Mouse (Mus musculus): ENCODE results near the gene Tlcd1.
"Not testable (repeated sequence)": the region's sequence is repeated elsewhere in the genome, so short reads cannot be mapped to it uniquely, and the experiment has no call there.

Gene Tlcd1

GRCm38 (mm10) chr11:78176402-78176862 lies at the start of gene Tlcd1, which contains the start of gene Nek8:
Gene Tlcd1, plus strand, starts transcription at chr11:78176711.
Gene Nek8, minus strand, starts transcription at chr11:78176675.
- peak; percentile 81 for DNase-seq (ENCODE audit: low spot score)

DNA sequence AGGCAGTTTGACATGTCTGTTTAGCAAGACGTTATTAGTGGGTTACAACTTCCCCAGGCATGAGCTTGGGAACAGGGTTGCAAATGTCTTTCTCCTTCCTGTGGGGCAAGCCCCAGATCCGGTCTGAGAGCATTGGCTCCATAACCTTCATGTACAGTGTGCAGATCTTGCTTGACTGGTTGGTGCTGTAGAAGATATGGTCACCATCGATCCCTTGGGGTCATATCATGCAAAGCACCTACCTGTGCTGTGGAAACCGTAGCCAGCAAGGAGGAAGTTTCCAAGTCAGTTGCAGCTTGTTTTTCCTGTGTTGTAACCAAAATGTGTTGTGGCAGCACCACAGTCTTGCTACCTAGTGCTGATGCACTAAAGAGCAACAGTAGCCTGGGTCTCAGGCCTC lies 49.8 kb upstream of the Tlcd1 start:
- no peak for DNase-seq (ENCODE audit: low spot score)

- DNase-seq (ENCODE audit: low spot score), result no peak
Measured at GRCm38 (mm10) chr11:78129458-78129857, 47.1 kb upstream of the Tlcd1 start.

DNA sequence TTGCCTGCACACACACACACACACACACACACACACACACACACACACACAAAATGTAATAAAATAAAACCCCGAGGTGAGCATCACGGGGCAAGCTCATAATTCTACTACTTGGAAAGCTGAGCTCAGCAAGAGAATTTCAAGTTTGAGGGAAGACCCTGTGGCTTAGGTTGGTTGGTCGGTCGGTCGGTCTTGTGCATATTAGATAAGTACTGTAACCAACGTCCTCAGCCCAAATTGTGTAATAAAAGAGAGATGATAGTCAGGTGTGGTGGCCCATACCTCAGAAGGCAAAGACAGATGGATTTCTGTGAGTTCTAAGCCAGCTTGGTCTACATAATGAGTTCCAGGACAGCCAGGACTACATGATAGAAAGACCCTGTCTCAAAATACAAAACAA lies 42.6 kb upstream of the Tlcd1 start:
- no peak for DNase-seq (ENCODE audit: low spot score)

- DNase-seq (ENCODE audit: low spot score), result no peak
Measured at GRCm38 (mm10) chr11:78134344-78134743, 42.2 kb upstream of the Tlcd1 start.

DNA sequence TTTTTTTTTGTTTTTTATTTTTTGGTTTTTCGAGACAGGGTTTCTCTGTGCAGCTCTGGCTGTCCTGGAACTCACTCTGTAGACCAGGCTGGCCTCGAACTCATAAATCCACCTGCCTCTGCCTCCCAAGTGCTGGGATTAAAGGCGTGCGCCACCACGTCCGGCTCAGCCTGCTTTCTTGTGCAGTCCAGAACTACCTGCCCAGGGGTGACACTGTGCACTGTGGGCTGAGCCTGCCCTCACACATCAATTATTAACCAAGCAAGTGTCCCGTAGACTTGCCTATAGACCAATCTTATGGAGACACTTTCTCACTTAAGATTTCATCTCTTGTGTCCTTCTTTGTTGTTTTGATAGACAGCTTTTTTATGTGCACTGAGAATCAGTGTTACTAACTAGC lies 41.2 kb upstream of the Tlcd1 start:
- not testable (repeated sequence) for DNase-seq (ENCODE audit: low spot score)

DNA sequence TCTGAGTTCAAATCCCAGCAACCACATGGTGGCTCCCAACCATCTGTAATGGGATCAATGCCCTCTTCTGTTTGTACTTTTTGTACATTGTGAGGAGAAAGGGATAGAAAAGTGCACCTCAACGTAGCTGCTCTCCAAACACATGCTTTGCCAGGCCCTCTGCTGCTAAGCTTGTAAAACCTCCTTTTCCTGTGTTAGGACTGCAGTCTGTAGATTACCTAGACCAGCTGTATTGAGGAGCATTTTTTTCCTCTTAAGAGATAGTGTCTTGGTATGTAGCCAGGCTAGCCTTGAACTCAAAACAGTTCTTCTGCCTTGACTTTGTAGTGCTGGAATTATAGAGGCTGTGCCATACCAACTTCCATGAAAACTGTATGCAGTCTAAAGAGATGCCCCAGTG lies 40.4 kb upstream of the Tlcd1 start:
- no peak for DNase-seq (ENCODE audit: low spot score)

GRCm38 (mm10) chr11:78137584-78137983 lies 38.9 kb upstream of the Tlcd1 start:
- DNase-seq (ENCODE audit: low spot score), result no peak

DNA sequence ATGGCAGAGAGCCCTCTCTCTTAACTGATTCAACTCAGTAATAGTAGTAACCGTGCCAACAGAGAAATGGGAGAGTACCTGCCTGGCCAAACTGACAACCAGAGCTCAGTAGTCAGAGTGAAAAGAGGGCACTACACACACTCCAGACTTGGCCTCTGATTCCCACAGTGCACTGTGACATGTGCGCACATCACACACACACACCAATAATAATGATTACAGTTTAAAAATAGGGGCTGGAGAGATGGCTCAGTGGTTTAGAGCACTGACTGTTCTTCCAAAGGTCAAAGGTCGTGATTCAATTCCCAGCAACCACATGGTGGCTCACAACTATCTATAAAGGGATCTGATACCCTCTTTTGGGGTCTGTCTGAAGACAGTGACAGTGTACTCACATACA lies 38.5 kb upstream of the Tlcd1 start:
- no peak for DNase-seq (ENCODE audit: low spot score)

GRCm38 (mm10) chr11:78140665-78141064 lies 35.8 kb upstream of the Tlcd1 start:
- DNase-seq (ENCODE audit: low spot score), result no peak

GRCm38 (mm10) chr11:78143520-78143919 lies 33.0 kb upstream of the Tlcd1 start:
- DNase-seq (ENCODE audit: low spot score), result no peak

DNA sequence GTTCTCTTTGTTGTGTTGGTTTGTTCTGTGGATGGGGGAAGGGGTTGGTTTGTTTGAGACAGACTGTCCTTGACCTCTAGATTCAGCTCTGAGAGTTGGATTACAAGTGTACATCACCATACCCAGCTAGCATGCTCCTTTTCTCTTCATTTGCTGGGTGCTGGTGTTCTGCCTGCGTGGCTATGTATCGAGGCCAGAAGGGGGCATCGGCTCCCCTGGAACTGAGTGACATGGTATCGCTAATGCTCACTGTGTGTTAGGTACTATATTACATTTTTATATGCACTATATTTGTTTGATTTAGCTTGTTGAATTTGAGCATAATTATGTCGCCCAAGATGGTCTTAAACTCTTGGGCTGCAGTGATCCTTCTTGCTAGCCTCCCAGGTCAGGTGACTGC lies 30.3 kb upstream of the Tlcd1 start:
- no peak for DNase-seq (ENCODE audit: low spot score)

- DNase-seq (ENCODE audit: low spot score), result no peak
Measured at GRCm38 (mm10) chr11:78146707-78147543, 29.6 kb upstream of the Tlcd1 start.

GRCm38 (mm10) chr11:78151161-78151560 lies 25.4 kb upstream of the Tlcd1 start:
- DNase-seq (ENCODE audit: low spot score), result no peak

GRCm38 (mm10) chr11:78152299-78153231 lies 23.9 kb upstream of the Tlcd1 start:
- peak; percentile 61 for DNase-seq (ENCODE audit: low spot score)

DNA sequence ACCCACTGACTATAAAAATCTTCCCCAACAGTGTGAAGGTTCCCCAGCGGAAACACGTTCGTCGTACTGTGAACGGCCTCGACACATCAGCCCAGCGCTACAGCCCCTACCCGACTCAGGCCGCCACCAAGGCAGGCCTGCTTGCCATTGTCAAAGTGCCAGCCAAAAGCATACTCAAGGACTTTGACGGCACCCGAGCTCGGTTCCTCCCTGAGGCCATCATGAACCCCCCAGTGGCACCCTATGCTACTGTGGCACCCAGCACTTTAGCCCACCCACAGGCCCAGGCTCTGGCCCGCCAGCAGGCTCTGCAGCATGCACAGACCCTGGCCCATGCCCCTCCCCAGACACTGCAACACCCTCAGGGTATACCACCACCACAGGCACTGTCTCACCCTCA lies 22.7 kb upstream of the Tlcd1 start:
- DNase-seq (ENCODE audit: low spot score), result no peak

GRCm38 (mm10) chr11:78155674-78156073 lies 20.8 kb upstream of the Tlcd1 start:
- DNase-seq (ENCODE audit: low spot score), result no peak

DNA sequence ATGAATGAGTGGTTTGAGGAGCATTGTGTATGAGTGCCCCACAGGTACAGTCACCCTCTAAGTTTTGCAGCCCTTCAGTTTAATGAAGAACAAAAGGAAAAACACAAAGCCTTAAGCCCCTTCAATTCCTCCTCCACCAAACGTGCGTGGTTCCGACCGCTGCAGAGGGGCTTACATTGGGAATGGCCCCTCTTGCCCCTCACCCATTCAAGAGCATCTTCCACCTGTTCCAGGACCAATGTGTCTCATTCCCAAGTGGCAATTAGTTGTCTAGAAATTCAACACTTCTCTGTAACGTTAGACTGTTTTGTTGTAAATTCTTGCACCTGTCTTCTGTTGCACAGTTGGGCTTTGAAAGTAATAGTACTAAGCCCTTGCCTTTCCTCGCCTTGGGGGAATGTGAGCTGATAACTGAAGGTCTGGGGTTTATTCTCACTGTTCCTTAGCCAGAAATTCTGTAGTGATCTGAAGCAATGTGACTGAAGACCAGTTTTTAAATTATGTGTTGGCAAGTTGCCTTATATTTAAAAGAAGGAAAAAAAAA lies 20.3 kb upstream of the Tlcd1 start:
- no peak for DNase-seq (ENCODE audit: low spot score)

GRCm38 (mm10) chr11:78159096-78159495 lies 17.4 kb upstream of the Tlcd1 start:
- DNase-seq (ENCODE audit: low spot score), result peak; percentile 69

GRCm38 (mm10) chr11:78159557-78159956 lies 17.0 kb upstream of the Tlcd1 start:
- DNase-seq (ENCODE audit: low spot score), result no peak

DNA sequence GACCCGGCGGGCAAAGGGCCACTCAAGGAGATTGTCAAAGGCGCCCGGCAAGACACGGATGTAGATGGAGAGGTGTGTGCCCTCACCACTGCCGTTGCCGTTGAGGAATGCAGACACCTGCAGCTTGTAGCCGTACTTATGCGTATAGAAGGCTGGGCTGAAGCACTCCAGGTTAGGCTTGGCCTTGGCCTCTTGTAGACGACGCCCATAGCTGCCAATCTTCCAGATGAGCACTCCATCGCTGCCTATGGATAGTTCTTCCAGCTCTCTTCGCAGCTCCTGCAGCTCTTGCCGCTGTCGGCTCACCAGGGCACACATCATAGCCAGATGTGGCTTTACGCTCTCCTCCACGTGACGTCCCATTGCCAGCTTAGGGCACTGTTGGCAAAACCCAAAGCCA lies 16.3 kb upstream of the Tlcd1 start:
- no peak for DNase-seq (ENCODE audit: low spot score)

DNA sequence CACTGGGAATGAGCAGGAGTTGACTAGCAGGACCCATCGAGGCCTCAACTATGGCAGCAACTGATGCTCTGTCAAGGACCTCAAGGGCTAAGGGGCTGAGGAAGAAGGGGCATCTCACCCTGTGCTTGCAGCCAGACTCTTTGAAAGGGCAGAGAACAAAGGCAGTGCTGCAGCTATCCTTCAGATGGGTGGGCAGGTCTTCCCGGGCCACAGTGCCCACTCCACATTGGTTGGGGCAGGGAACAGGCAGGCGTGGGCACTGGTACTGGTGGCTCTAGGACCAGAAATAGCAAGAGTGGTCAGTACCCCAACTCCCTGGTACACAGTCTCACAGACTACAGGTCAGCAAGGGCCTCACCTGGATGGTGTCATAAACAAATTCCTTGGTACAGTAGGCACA lies 15.8 kb upstream of the Tlcd1 start:
- no peak for DNase-seq (ENCODE audit: low spot score)

DNA sequence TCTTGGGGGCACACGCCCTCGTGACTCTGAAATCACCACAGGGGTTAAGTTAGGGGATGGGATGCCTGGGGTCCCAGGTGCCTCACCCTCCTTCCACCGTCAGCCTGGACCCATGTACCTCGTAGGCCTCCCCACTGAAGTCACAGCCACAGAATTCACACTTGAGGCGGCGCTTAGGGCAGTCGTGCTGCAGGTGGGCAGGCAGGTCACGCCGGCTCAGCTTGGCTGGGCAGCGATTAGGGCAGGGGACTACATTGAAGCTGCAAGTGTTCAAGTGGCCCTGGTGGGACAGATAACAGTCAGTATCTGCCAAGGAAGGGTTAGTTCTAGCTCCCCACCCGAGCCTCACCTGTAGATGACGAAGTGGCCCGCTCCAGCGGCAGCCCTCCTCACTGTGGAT lies 15.3 kb upstream of the Tlcd1 start:
- no peak for DNase-seq (ENCODE audit: low spot score)
